In genomic region chr16:5226534-5226933, GRCm38 (mm10) we compare ENCODE assay signal across 11 mouse cellular contexts. TPM values are rescaled to one million over a fixed set of nuclear protein-coding genes. Genes with fewer than 3 reads are reported as not detected.
DNase-seq lines count a peak whose midpoint lies in the region; TF ChIP-seq lines count a peak whose summit lies in the region.
"Not testable (repeated sequence)": the region's sequence is repeated elsewhere in the genome, so short reads cannot be mapped to it uniquely, and the experiment has no call there.
"Had no signal": no experiment of that assay in that cellular context is flagged by ENCODE, and none has a peak within 500 bp of the region (broad histone marks: within the 10 kb centered on the region; RNA-seq: fewer than 3 reads in every experiment).

No protein-coding gene starts in this region.

- intact Hi-C loops in heart, postnatal 10 days (cut with DNase I): not testable (repeated sequence)

- TF ChIP-seq CTCF in kidney, adult 2 months (conservative IDR thresholded peaks at IDR 0.05; ENCODE audit: insufficient read depth, insufficient read length, low read depth, low read length): not testable (repeated sequence)

- not testable (repeated sequence) for TF ChIP-seq POLR2A in kidney, adult 2 months (IDR thresholded peaks at IDR 0.05; ENCODE audit: low read depth, low read length)

- H3K27me3 ChIP-seq in kidney, adult 2 months (replicated peaks; ENCODE audit: control insufficient read depth, insufficient read depth, low read length): not testable (repeated sequence)

- H3K4me3 ChIP-seq in kidney, adult 2 months (ENCODE audit: insufficient read depth, low read depth, low read length): not testable (repeated sequence)

- 0% methylated on average over 1 of the region's 1 CpGs for WGBS in kidney, adult 2 months

- H3K4me1 ChIP-seq in kidney, adult 2 months (ENCODE audit: control insufficient read depth, insufficient read depth, low read length): not testable (repeated sequence)

- H3K27ac ChIP-seq in kidney, adult 2 months (ENCODE audit: insufficient read depth, low read depth, low read length): not testable (repeated sequence)

- peak; percentile 33 for DNase-seq in adrenal gland, postnatal 14 days
- DNase-seq in heart, adult 18-20 months: peak; percentile 36 to 44
- DNase-seq in heart, postnatal 10 days: peak; percentile 47 to 48
- peak; percentile 32 for DNase-seq in kidney, adult 2 months
- peak; percentile 32 for DNase-seq in kidney, postnatal 14 days
- peak; percentile 24 to 32 for DNase-seq in kidney, postnatal 4 days
- DNase-seq in lung, postnatal 14 days: peak; percentile 43
- peak; percentile 46 for DNase-seq in ovary, adult 18-20 months (ENCODE audit: low spot score)

- H3K36me3 ChIP-seq in kidney, adult 2 months (ENCODE audit: control insufficient read depth, insufficient read depth, low read length): not testable (repeated sequence)

RNA-seq across cellular contexts. Expression of gene AU021092, which starts 4.4 kb away (rescaled TPM):
- total RNA-seq in adrenal gland, postnatal 14 days (2021): 18.3 and 20.2 TPM in 2 replicates
- total RNA-seq in heart, adult 18-20 months (2021): 10 to 100 TPM; 14.3 to 19.3 TPM
- total RNA-seq in heart, postnatal 10 days (2021): 10 to 100 TPM; 26.8 to 27.7 TPM
- 42.5 and 46.4 TPM in 2 replicates for polyA plus RNA-seq in kidney, adult 2 months (2012; rRNA removed)
- polyA plus RNA-seq: activated CD4-positive, CD25-positive, alpha-beta regulatory T cell, adult 4 months; CD4-positive, CD25-positive, alpha-beta regulatory T cell, adult 4 months; erythroblast, embryonic 14.5 days had no signal

RNA-seq across cellular contexts. Expression of gene Alg1, which starts 6.9 kb away (rescaled TPM):
- total RNA-seq in adrenal gland, postnatal 14 days (2021): 29.5 and 32.8 TPM in 2 replicates
- total RNA-seq in heart, adult 18-20 months (2021): 10 to 100 TPM; 12.8 to 13.3 TPM
- 10 to 100 TPM; 16.3 to 17.8 TPM for total RNA-seq in heart, postnatal 10 days (2021)
- polyA plus RNA-seq in kidney, adult 2 months (2012; rRNA removed): 71.1 and 81.7 TPM in 2 replicates

RNA-seq across cellular contexts. Expression of gene Nagpa, which starts 22.7 kb away (rescaled TPM):
- 15.9 and 23.3 TPM in 2 replicates for total RNA-seq in adrenal gland, postnatal 14 days (2021)
- 10 to 100 TPM; 12.0 to 14.5 TPM for total RNA-seq in heart, adult 18-20 months (2021)
- total RNA-seq in heart, postnatal 10 days (2021): 10 to 100 TPM in 1 of 2 experiments, 1 to 10 TPM in 1; 8.4 to 10.0 TPM
- polyA plus RNA-seq in kidney, adult 2 months (2012; rRNA removed): 29.4 and 30.5 TPM in 2 replicates

RNA-seq across cellular contexts. Expression of gene Eef2kmt, which starts 29.2 kb away (rescaled TPM):
- total RNA-seq in adrenal gland, postnatal 14 days (2021): 28.6 and 35.1 TPM in 2 replicates
- 1 to 10 TPM; 8.7 to 9.8 TPM for total RNA-seq in heart, adult 18-20 months (2021)
- 10 to 100 TPM; 11.7 to 13.3 TPM for total RNA-seq in heart, postnatal 10 days (2021)
- polyA plus RNA-seq in kidney, adult 2 months (2012; rRNA removed): 59.1 and 68.1 TPM in 2 replicates
